Mouse (Mus musculus): ENCODE measurements around the gene Tia1.
"Not testable (repeated sequence)": the region's sequence is repeated elsewhere in the genome, so short reads cannot be mapped to it uniquely, and the experiment has no call there.

The Tia1 gene

GRCm38 (mm10) chr6:86404100-86404861 is at the start of gene Tia1:
Gene Tia1 (plus strand): TSS chr6:86404219.
- DNase-seq (ENCODE audit: low spot score) = peak; percentile 89

GRCm38 (mm10) chr6:86354948-86355347 is 49.1 kb upstream of the Tia1 start:
- DNase-seq (ENCODE audit: low spot score) = no peak

- DNase-seq (ENCODE audit: low spot score) = no peak
Measured at GRCm38 (mm10) chr6:86356956-86357355, 47.1 kb upstream of the Tia1 start.

- DNase-seq (ENCODE audit: low spot score) = no peak
Measured at GRCm38 (mm10) chr6:86360691-86361090, 43.3 kb upstream of the Tia1 start.

GRCm38 (mm10) chr6:86361373-86361772 is 42.6 kb upstream of the Tia1 start:
- DNase-seq (ENCODE audit: low spot score) = no peak

- DNase-seq (ENCODE audit: low spot score) = peak; percentile 61
Measured at GRCm38 (mm10) chr6:86364442-86365141, 39.4 kb upstream of the Tia1 start.

- DNase-seq (ENCODE audit: low spot score) = peak; percentile 88
Measured at GRCm38 (mm10) chr6:86365371-86366124, 38.5 kb upstream of the Tia1 start, which contains the start of gene Fam136a. Gene Fam136a (plus strand): TSS chr6:86365646.

- DNase-seq (ENCODE audit: low spot score) = peak; percentile 2
Measured at GRCm38 (mm10) chr6:86366125-86366852, 37.7 kb upstream of the Tia1 start.

GRCm38 (mm10) chr6:86366853-86367249 is 37.2 kb upstream of the Tia1 start:
- DNase-seq (ENCODE audit: low spot score) = no peak

- DNase-seq (ENCODE audit: low spot score) = no peak
Measured at GRCm38 (mm10) chr6:86368479-86368878, 35.5 kb upstream of the Tia1 start.

GRCm38 (mm10) chr6:86370093-86370713 is 33.8 kb upstream of the Tia1 start:
- peak; percentile 5 for DNase-seq (ENCODE audit: low spot score)

- DNase-seq (ENCODE audit: low spot score) = no peak
Measured at GRCm38 (mm10) chr6:86370764-86371339, 33.2 kb upstream of the Tia1 start, which contains the start of gene Snrpg. Gene Snrpg (plus strand): TSS chr6:86371304.

- peak; percentile 91 for DNase-seq (ENCODE audit: low spot score)
Measured at GRCm38 (mm10) chr6:86371340-86371911, 32.6 kb upstream of the Tia1 start.

- no peak for DNase-seq (ENCODE audit: low spot score)
Measured at GRCm38 (mm10) chr6:86371950-86372516, 32.0 kb upstream of the Tia1 start.

- no peak for DNase-seq (ENCODE audit: low spot score)
Measured at GRCm38 (mm10) chr6:86373556-86373955, 30.5 kb upstream of the Tia1 start.

GRCm38 (mm10) chr6:86378341-86378740 is 25.7 kb upstream of the Tia1 start:
- DNase-seq (ENCODE audit: low spot score) = no peak

GRCm38 (mm10) chr6:86380112-86380511 is 23.9 kb upstream of the Tia1 start:
- not testable (repeated sequence) for DNase-seq (ENCODE audit: low spot score)

- no peak for DNase-seq (ENCODE audit: low spot score)
Measured at GRCm38 (mm10) chr6:86382551-86382950, 21.5 kb upstream of the Tia1 start.

GRCm38 (mm10) chr6:86383370-86383769 is 20.6 kb upstream of the Tia1 start:
- no peak for DNase-seq (ENCODE audit: low spot score)

- no peak for DNase-seq (ENCODE audit: low spot score)
Measured at GRCm38 (mm10) chr6:86384692-86385091, 19.3 kb upstream of the Tia1 start.

Data from spleen, adult 12 weeks (tissue).